Comparison of ENCODE assay signal across 23 mouse cellular contexts in genomic region chr4:147934134-147934533, GRCm38 (mm10). TPM values are rescaled to one million over a fixed set of nuclear protein-coding genes. Genes with fewer than 3 reads are reported as not detected.
DNase-seq lines count a peak whose midpoint lies in the region; ATAC-seq and TF ChIP-seq lines count a peak whose summit lies in the region.
"Had no signal": no experiment of that assay in that cellular context is flagged by ENCODE, and none has a peak within 500 bp of the region (broad histone marks: within the 10 kb centered on the region; RNA-seq: fewer than 3 reads in every experiment).

No protein-coding gene starts in this region.

- H3K9ac ChIP-seq in hindbrain, embryonic 16.5 days (ENCODE audit: low read depth, low read length): no peak overlapping the region
- H3K9ac ChIP-seq in hindbrain, postnatal 0 days (replicated peaks; ENCODE audit: low read length): no peak overlapping the region
- no peak overlapping the region for H3K9ac ChIP-seq in lung, postnatal 0 days (replicated peaks; ENCODE audit: low read depth)
- H3K9ac ChIP-seq: midbrain, embryonic 12.5 days; neural tube, embryonic 13.5 days had no signal

- H3K27me3 ChIP-seq in hindbrain, embryonic 16.5 days (replicated peaks; ENCODE audit: control insufficient read depth, insufficient read depth, low read length): no peaks in the 10 kb centered on the region; the same call in 1 of the 2 replicates
- no peaks in the 10 kb centered on the region for H3K27me3 ChIP-seq in hindbrain, postnatal 0 days (ENCODE audit: insufficient read depth, low read length)
- H3K27me3 ChIP-seq in lung, postnatal 0 days (replicated peaks; ENCODE audit: insufficient read depth, low read length): no peaks in the 10 kb centered on the region
- H3K27me3 ChIP-seq: neural tube, embryonic 13.5 days had no signal

- peaks cover 3% of the 10 kb centered on the region for H3K4me1 ChIP-seq in hindbrain, embryonic 16.5 days (ENCODE audit: control insufficient read depth, insufficient read depth, low read depth, low read length)
- no peaks in the 10 kb centered on the region for H3K4me1 ChIP-seq in hindbrain, postnatal 0 days (ENCODE audit: insufficient read depth, low read length)
- no peaks in the 10 kb centered on the region; the same call in 1 of the 2 replicates for H3K4me1 ChIP-seq in lung, postnatal 0 days (ENCODE audit: insufficient read depth, low read depth, low read length)

- no peaks in the 10 kb centered on the region for H3K9me3 ChIP-seq in hindbrain, embryonic 16.5 days (ENCODE audit: control insufficient read depth, low read length)
- H3K9me3 ChIP-seq in hindbrain, postnatal 0 days (ENCODE audit: low read length): no peaks in the 10 kb centered on the region
- H3K9me3 ChIP-seq in lung, postnatal 0 days (ENCODE audit: low read length): no peaks in the 10 kb centered on the region
- H3K9me3 ChIP-seq: hindbrain, embryonic 10.5 days; midbrain, embryonic 12.5 days; neural tube, embryonic 13.5 days had no signal

- WGBS in hindbrain, embryonic 16.5 days: 63% methylated on average over 3 of the region's 3 CpGs
- 44% methylated on average over 3 of the region's 3 CpGs for WGBS in hindbrain, postnatal 0 days
- whole genome bisulfite sequencing in lung, postnatal 0 days: 38% methylated on average over 3 of the region's 3 CpGs

- 0 out of 2 replicates have a peak overlapping the region, but pooled peaks have one; percentile 13 for H3K4me2 ChIP-seq in hindbrain, embryonic 16.5 days (ENCODE audit: low read length)
- H3K4me2 ChIP-seq in hindbrain, postnatal 0 days (ENCODE audit: low read depth, low read length): no peak overlapping the region
- no peak overlapping the region for H3K4me2 ChIP-seq in lung, postnatal 0 days (replicated peaks; ENCODE audit: low read depth, low read length)
- H3K4me2 ChIP-seq: midbrain, embryonic 12.5 days; neural tube, embryonic 13.5 days had no signal

- TF ChIP-seq EP300 in lung, postnatal 0 days (IDR thresholded peaks at IDR 0.05): no peak

- H3K36me3 ChIP-seq in hindbrain, embryonic 16.5 days (ENCODE audit: control insufficient read depth, insufficient read depth, low read length): no peaks in the 10 kb centered on the region
- H3K36me3 ChIP-seq in hindbrain, postnatal 0 days (ENCODE audit: insufficient read depth, low read length): no peaks in the 10 kb centered on the region
- H3K36me3 ChIP-seq in lung, postnatal 0 days (ENCODE audit: insufficient read depth, low read length): no peaks in the 10 kb centered on the region
- H3K36me3 ChIP-seq: neural tube, embryonic 13.5 days had no signal

- no peak overlapping the region for H3K4me3 ChIP-seq in hindbrain, embryonic 16.5 days (ENCODE audit: low read length)
- no peak overlapping the region for H3K4me3 ChIP-seq in hindbrain, postnatal 0 days (ENCODE audit: low read length)
- no peak overlapping the region for H3K4me3 ChIP-seq in lung, postnatal 0 days (ENCODE audit: low read depth, low read length)
- no peak overlapping the region for H3K4me3 ChIP-seq in layer of hippocampus, adult 2 months
- H3K4me3 ChIP-seq: hindbrain, embryonic 10.5 days; midbrain, embryonic 12.5 days; neural tube, embryonic 13.5 days had no signal

- ATAC-seq in hindbrain, embryonic 16.5 days: no peak
- no peak for ATAC-seq in hindbrain, postnatal 0 days
- ATAC-seq in lung, postnatal 0 days: no peak
- ATAC-seq: inflammation-experienced regulatory T-cells, adult 6 months had no signal

- TF ChIP-seq CTCF in hindbrain, postnatal 0 days (IDR thresholded peaks at IDR 0.05; ENCODE audit: low read depth): no peak
- TF ChIP-seq CTCF in lung, postnatal 0 days (IDR thresholded peaks at IDR 0.05): no peak
- no peak for TF ChIP-seq CTCF in layer of hippocampus, adult 2 months (conservative IDR thresholded peaks at IDR 0.05)

- intact Hi-C loops in heart, postnatal 10 days (cut with DNase I): no loop called here

- no peak overlapping the region for H3K27ac ChIP-seq in hindbrain, embryonic 16.5 days (ENCODE audit: low read depth, low read length)
- no peak overlapping the region for H3K27ac ChIP-seq in hindbrain, postnatal 0 days
- 0 out of 2 replicates have a peak overlapping the region, but pooled peaks have one; percentile 3 for H3K27ac ChIP-seq in lung, postnatal 0 days (ENCODE audit: low read length)
- no peak overlapping the region for H3K27ac ChIP-seq in layer of hippocampus, adult 2 months
- H3K27ac ChIP-seq: hindbrain, embryonic 10.5 days; macrophage; midbrain, embryonic 12.5 days; neural tube, embryonic 13.5 days; stomach, postnatal 0 days had no signal

- no peak for DNase-seq in hindbrain, postnatal 0 days (ENCODE audit: low spot score)
- peak; percentile 9 for DNase-seq in lung, postnatal 0 days (ENCODE audit: low spot score)
- DNase-seq in lung, postnatal 36 days: no peak
- peak; percentile 42 to 55 for DNase-seq in heart, postnatal 10 days
- no peak for DNase-seq in layer of hippocampus, postnatal 14 days (ENCODE audit: low spot score in 2 of 2)
- no peak for DNase-seq in layer of hippocampus, adult 2 months (ENCODE audit: low spot score in 2 of 2)
- DNase-seq: adrenal gland, postnatal 36 days; cerebellum, adult 8-10 months; gastrocnemius, postnatal 14 days; kidney, postnatal 10 days; thymus, postnatal 36 days had no signal

RNA-seq across cellular contexts. Expression of gene Plod1, which starts 2.4 kb away (rescaled TPM):
- 28.4 and 34.8 TPM in 2 replicates for polyA plus RNA-seq in hindbrain, embryonic 16.5 days (2015; fragmentation: Nextera tagmentation; extraction: Ambion mirVana)
- 30.0 and 46.2 TPM in 2 replicates for total RNA-seq in hindbrain, postnatal 0 days (2014; rRNA removed)
- polyA plus RNA-seq in hindbrain, postnatal 0 days (2015; fragmentation: Nextera tagmentation; extraction: Ambion mirVana): 22.6 and 22.8 TPM in 2 replicates
- 40.8 and 43.2 TPM in 2 replicates for polyA plus RNA-seq in lung, postnatal 0 days (2015; fragmentation: Nextera tagmentation; extraction: Ambion mirVana)
- total RNA-seq in heart, postnatal 10 days (2021): 100 to 1,000 TPM in 1 of 2 experiments, 10 to 100 TPM in 1; 97.7 to 104 TPM
- total RNA-seq in layer of hippocampus, postnatal 14 days (2021): 10 to 100 TPM; 26.7 to 28.4 TPM
- total RNA-seq in layer of hippocampus, adult 2 months (2021): 10 to 100 TPM; 16.4 to 21.5 TPM

RNA-seq across cellular contexts. Expression of gene 2510039O18Rik, which starts 6.6 kb away (rescaled TPM):
- polyA plus RNA-seq in hindbrain, embryonic 16.5 days (2015; fragmentation: Nextera tagmentation; extraction: Ambion mirVana): 8.0 and 10.6 TPM in 2 replicates
- 62.9 and 70.9 TPM in 2 replicates for total RNA-seq in hindbrain, postnatal 0 days (2014; rRNA removed)
- polyA plus RNA-seq in hindbrain, postnatal 0 days (2015; fragmentation: Nextera tagmentation; extraction: Ambion mirVana): 10.3 and 11.0 TPM in 2 replicates
- polyA plus RNA-seq in lung, postnatal 0 days (2015; fragmentation: Nextera tagmentation; extraction: Ambion mirVana): 16.4 and 16.5 TPM in 2 replicates
- 10 to 100 TPM; 47.0 to 49.5 TPM for total RNA-seq in heart, postnatal 10 days (2021)
- 10 to 100 TPM; 27.7 to 28.8 TPM for total RNA-seq in layer of hippocampus, postnatal 14 days (2021)
- 10 to 100 TPM; 27.0 to 27.9 TPM for total RNA-seq in layer of hippocampus, adult 2 months (2021)

RNA-seq across cellular contexts. Expression of gene Mfn2, which starts 29.6 kb away (rescaled TPM):
- polyA plus RNA-seq in hindbrain, embryonic 16.5 days (2015; fragmentation: Nextera tagmentation; extraction: Ambion mirVana): 107 and 115 TPM in 2 replicates
- total RNA-seq in hindbrain, postnatal 0 days (2014; rRNA removed): 86.1 and 88.6 TPM in 2 replicates
- 84.9 and 86.8 TPM in 2 replicates for polyA plus RNA-seq in hindbrain, postnatal 0 days (2015; fragmentation: Nextera tagmentation; extraction: Ambion mirVana)
- 19.7 and 22.5 TPM in 2 replicates for polyA plus RNA-seq in lung, postnatal 0 days (2015; fragmentation: Nextera tagmentation; extraction: Ambion mirVana)
- total RNA-seq in heart, postnatal 10 days (2021): 100 to 1,000 TPM; 583 to 610 TPM
- total RNA-seq in layer of hippocampus, postnatal 14 days (2021): 100 to 1,000 TPM; 188 to 200 TPM
- 100 to 1,000 TPM; 198 to 200 TPM for total RNA-seq in layer of hippocampus, adult 2 months (2021)

RNA-seq across cellular contexts. Expression of gene Nppb, which starts 51.5 kb away (rescaled TPM):
- polyA plus RNA-seq in hindbrain, embryonic 16.5 days (2015; fragmentation: Nextera tagmentation; extraction: Ambion mirVana): 0.20 and 0.21 TPM in 2 replicates
- 1.3 TPM in 1 of 2 replicates, not detected in the other for total RNA-seq in hindbrain, postnatal 0 days (2014; rRNA removed)
- polyA plus RNA-seq in hindbrain, postnatal 0 days (2015; fragmentation: Nextera tagmentation; extraction: Ambion mirVana): 0.19 and 0.72 TPM in 2 replicates
- not detected in 2 replicates for polyA plus RNA-seq in lung, postnatal 0 days (2015; fragmentation: Nextera tagmentation; extraction: Ambion mirVana)
- total RNA-seq in heart, postnatal 10 days (2021): 100 to 1,000 TPM; 204 to 360 TPM
- total RNA-seq in layer of hippocampus, postnatal 14 days (2021): not detected
- not detected for total RNA-seq in layer of hippocampus, adult 2 months (2021)
- total RNA-seq: common myeloid progenitor, adult 5-6 weeks; gastrocnemius, postnatal 14 days; layer of hippocampus, postnatal 10 days; left cerebral cortex, postnatal 14 days had no signal
- polyA plus RNA-seq: forebrain, embryonic 11.5 days; hindbrain, embryonic 10.5 days; inflammation-experienced regulatory T-cells, adult 6 months; liver, embryonic 16.5 days; macrophage; midbrain, embryonic 12.5 days; stomach, postnatal 0 days had no signal

Comparison
In these comparisons a context has a peak if more than half of its experiments do, and no peak if none do; other contexts are left out.
1. DNase-seq: peak in lung, postnatal 0 days (single experiment) and heart, postnatal 10 days (2 of 2); none in hindbrain, postnatal 0 days (single experiment), lung, postnatal 36 days (single experiment), layer of hippocampus, postnatal 14 days (0 of 2) and layer of hippocampus, adult 2 months (0 of 2).